Mouse (Mus musculus) telencephalon, adult 2 months (tissue): ENCODE measurements around the gene Rsbn1.

Experiments used
- DNase-seq: peaks from one replicate; pipeline ENCODE4 v3.0.0-alpha.2; 2011; ENCODE audit warnings: low read depth, low spot score

Rsbn1 gene

DNA sequence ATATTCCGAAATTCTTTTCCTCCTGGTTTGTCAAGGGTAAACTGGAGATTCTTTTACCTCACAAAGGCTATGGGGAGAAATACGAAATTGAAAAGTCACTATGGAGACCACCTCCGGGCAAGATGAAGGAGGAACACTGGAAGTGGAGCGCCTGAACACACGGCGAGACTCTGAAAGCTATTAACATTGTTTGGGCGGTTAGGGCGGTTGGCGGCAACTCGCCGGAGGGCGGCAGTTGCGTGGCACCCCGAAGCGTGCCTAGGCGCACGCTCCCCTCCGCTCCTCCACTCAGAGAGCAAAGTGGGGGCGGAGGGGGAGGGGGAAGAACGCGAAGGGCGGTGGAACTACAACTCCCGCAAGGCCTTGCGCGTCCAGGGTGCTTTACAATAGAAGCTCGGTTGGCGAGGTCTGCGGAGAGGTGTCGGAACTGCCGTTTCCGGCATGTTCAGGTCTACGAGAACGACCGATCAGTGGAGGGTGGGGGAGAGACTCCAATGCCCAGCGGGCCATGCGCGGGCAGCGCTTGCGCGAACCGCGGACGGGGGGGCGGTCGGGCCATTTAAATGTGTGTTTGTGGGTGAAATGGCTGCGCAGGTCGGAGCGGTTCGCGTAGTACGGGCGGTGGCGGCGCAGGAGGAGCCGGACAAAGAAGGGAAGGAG lies at the start of gene Rsbn1:
TSS of gene Rsbn1 (plus strand) at position 111 of the 660 bp plus-strand sequence.
- peak; percentile 99 for DNase-seq

DNA sequence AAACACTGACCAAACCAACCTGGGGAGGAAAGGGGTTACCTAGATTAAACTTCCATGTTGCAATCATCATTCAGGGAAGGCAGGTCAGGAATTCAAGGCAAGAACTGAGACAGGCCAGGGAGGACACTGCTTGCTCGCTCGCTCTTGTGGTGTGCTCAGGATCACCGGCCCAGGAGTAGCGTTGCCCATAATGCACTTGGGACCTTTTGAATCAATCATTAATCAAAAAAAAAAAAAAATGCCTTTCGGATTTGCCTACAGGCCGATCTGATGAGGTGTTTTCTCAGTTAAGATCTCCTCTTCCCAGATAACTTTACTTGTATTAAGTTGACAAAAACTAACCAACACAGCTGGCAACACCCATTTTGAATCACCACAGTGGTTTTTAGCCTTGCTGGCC lies 49.7 kb upstream of the Rsbn1 start:
- no peak for DNase-seq

DNA sequence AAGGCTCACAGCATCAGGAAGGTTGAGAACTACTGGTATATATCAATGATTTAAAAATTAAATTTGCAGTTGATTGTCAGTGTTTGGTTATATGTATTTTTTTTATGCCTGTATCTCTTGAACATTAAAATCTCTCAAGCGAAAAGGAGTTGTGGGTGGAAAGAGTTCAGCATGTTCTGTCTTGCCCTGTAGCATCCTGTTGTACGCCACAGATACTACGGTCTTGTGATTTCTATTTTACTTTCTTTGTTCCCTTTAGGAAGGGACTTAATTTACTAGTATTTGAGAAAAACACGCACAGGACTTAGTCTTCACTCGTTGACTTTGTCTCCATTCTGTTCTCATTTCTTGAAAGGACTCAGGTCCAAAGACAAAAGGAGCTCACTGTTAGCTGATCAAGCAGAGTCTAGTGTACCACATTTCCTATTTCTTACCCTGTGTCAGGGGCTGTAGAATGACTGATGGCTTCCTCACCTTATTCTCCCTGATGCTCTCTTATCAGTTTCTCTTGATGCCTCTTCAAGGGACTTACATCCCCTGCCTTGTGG lies 46.4 kb upstream of the Rsbn1 start:
- DNase-seq, result no peak

DNA sequence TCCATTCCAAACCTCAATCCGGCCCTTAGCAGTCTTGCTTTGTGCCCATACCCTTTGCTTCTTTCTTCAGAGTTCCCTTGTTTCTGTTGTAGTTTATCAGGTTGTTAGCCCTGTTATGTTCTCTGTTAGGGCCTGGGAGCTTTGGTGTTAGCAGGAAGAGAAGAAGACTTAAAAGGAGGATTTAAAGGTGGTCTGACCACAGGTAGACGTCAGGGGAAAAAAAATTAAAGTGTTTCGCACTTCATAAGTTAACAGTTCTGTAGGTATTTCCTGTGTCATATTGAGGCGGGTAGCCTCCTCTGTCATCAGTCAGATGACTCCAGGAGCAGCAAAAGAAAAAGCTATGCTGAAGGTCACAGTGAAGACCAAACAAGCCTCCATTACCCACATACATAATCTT lies 45.9 kb upstream of the Rsbn1 start:
- DNase-seq, result no peak

DNA sequence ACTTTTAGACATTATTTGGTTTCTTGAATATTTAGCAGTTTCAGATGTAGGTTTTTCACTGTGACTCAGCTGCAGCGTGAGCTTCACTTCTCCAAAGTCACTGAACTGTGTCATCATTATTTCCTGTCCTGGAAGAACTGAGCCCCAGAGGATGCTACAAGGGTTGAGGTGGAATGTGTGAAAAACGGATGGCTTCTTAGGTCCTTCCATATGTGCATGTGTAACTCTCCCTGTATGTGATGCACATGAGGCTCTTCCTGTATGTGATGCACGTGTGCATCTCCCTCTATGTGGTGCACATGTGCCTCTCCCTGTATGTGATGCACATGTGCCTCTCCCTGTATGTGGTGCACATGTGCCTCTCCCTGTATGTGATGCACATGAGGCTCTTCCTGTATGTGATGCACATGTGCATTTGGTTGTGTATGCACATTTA lies 41.2 kb upstream of the Rsbn1 start:
- DNase-seq, result no peak

DNA sequence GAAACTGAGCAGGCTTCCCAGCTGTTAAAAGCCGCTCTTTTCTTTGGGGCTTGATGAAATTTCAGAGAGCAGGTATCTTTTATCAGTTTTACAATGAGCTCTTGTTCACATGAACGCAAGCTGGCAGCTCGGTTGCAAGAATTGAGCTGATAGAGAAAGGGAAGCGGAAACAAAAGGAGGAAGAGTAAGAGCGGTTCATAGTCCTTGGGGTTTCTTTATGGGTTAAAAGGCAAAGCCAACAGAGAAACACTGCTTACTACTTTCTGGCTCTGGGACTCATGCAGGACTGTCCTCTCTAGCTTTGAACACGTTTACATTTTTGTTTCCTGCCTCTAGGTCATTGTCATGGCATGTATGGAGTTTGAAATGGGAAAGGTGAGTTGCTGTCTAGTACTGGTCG lies 39.6 kb upstream of the Rsbn1 start:
- no peak for DNase-seq

DNA sequence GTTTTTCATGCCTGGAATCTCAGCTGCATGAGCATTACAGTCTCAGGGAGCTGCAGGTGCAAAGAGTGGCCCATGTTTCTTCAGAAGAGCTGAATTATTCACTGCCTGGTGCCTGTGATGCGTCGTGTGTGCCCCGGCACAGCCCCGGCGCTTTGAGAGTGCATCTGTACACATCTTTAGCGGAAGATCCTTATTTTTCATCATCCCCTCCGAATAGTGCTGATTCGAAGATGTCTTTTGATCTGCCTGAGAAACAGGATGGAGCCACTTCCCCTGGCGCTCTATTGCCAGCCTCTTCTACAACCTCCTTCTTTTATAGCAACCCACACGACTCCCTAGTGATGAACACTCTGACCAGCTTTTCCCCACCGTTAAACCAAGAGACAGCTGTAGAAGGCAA lies 28.0 kb upstream of the Rsbn1 start:
- no peak for DNase-seq

DNA sequence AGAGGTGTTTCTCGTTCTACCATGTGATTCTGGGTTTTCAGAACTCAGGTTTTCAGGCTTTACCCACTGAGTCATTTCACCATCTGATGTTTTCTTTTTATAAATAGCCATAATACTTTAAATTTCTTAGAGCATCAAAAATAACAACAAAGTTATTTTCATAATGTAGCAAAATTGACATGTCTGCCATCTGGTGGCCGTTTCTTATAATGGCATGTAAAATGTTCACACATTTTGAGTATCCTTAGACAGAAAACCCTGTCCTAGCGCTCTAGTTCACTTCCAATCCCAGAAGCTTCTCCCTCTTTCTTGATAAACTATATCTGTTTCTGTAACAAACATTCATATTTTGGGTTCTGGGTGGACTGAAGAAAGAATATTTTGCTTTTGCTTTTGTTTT lies 26.3 kb upstream of the Rsbn1 start:
- peak; percentile 19 for DNase-seq

DNA sequence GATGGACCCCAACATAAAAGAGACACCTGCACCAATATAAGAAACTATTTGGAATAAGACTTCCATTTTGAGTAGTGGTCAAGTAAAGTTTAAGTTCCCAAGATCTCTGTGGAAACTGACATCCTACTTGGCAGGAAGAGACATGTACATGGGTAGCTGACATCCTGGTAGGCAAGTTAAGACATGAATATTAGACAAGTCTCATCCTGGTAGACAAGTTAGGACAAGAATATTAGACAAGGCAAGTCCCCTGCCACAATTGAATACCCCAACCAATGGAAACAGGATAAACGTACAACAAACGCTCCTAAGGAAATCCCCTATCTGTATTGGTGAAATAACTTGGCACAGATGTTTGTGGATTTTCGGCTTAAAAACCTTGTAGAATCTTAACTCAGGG lies 20.5 kb upstream of the Rsbn1 start:
- no peak for DNase-seq

DNA sequence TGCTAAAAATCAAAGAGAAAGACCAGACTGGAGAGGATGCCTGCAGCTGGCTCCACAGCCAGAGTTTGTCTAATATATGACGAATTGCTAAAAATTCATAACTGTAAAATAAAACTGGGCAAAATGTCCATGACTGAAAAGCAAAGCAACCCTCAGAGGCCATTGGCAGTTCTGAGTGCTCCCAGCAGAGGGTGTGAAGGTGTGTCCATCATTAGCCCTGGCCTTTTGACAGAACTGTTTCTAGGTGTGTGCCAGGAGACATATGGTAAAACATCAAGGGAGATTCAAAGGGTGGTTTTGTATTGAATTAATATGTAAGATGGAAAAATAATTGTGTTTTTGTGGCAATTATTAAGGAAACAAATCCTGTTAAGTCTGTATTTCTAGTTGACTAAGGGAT lies 9.2 kb upstream of the Rsbn1 start:
- no peak for DNase-seq

DNA sequence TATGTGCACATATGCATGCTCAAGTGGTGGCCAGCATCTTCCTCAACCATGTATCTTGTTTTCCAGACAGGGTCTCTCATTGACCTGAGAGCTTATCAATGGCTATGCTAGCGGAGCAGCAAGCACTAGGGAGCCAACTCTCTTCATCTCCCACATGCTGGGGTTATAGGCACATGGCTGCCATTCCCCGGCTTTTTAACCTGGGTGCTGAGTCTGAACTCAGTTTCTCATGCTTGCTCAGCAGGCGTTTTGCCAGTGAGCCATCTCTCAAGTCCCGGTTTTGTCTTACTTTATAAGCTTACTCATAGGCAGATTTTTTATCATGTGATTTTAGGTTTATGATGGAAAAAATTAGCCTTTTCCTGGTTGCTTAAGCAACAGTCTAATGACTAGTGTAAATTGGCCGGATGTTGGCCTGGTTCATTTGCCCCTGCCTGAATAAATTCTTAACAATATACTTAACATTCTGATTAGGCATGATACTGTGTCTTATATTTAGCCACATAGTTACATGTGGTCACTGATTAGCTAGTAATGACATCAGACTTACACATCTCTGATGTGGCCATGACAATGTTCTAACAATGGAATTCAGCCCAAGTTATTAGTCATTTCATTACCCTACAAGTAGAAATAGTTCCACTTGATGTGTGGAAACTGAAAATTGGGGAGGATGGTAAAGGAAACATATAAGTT lies 6.4 kb upstream of the Rsbn1 start:
- DNase-seq, result no peak

DNA sequence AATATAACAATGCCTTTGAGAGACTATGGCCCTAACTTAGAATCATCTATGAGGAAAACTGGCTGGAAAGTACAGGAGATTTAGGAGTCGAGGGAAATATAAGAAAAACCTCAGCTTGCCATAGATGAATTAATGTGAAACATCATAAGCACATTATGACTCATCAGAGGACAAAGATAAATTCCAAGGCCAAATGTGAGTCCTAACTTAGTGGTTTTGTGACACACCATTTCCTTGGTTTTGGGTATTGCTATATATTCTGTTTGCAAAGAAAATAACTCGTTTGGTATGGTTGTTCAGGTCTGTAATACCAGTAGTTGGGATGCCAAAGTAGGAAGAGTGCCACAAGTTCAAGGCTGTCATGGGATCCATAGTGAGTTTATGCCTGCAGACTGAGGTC lies 5.1 kb upstream of the Rsbn1 start:
- DNase-seq, result no peak

DNA sequence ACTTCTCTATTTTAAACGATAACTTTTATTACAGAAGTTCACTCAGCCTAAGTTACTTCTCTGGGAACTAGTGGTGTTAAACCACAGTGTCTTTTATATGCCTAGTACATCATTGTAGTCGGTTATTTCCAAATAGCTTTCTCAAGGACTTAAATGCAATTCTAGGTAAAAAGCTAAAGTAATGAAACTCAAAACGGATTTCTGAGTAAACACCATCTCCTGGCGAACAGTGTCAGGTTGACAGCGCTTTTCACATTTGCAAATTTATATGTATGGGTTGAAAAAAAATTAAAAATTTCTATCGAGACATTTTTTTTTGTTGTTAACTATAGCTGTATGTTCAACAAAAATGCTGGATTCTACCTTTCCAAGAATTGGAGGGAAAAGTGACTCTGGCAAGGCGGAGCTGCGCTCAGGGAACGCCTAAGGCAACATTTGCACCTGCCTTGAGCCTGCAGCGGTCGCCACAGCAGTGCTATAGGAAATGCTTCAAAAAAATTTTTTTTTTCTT lies 414 bp upstream of the Rsbn1 start:
- DNase-seq, result no peak

DNA sequence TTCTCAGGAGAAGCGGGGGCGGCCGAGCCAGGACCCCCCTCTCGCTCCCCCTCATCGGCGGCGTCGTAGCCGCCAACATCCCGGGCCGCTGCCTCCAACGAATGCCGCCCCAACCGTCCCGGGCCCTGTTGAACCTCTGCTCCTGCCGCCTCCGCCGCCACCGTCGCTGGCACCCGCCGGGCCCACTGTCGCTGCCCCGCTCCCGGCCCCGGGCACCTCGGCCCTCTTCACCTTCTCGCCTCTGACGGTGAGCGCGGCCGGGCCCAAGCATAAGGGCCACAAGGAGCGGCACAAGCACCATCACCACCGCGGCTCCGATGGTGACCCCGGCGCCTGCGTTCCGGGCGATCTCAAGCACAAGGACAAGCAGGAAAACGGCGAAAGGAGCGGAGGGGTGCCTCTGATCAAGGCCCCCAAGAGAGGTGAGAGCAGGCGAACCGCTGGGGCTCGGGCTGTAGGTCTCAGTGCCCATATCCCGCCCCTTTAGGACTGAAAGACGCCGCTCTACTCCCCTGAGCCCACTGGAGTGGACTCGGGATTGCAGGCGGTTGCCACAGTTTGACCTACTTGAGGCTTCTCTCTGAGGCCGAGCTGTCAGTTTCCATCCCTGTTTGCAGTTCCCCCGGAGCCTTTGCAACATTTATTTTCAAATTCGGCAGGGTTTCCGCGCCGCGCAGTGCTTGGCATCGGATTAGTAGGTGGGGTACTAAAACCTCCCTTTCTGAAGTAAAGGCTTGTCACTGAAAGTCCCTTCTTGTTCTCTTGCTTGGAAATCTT lies 1.0 kb downstream of the Rsbn1 start:
- no peak for DNase-seq

DNA sequence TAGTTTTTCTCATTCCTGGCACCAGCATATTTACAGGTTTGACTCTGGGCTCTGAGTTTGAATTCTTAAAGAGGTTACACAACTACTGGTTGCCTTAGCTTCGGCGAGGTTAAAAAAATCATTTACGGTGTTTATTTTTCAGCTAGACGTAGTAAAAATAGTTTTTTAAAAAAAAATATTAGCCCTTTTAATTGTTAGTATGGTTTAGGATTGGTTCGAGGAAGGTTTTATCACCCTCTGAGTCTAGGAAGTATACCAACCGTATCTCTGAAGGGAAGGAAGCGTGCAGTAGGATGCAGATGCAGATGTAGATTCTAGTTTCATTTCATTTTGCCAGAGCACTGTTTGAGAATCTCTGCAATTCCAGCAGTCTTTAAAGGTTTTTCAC lies 1.6 kb downstream of the Rsbn1 start:
- no peak for DNase-seq

DNA sequence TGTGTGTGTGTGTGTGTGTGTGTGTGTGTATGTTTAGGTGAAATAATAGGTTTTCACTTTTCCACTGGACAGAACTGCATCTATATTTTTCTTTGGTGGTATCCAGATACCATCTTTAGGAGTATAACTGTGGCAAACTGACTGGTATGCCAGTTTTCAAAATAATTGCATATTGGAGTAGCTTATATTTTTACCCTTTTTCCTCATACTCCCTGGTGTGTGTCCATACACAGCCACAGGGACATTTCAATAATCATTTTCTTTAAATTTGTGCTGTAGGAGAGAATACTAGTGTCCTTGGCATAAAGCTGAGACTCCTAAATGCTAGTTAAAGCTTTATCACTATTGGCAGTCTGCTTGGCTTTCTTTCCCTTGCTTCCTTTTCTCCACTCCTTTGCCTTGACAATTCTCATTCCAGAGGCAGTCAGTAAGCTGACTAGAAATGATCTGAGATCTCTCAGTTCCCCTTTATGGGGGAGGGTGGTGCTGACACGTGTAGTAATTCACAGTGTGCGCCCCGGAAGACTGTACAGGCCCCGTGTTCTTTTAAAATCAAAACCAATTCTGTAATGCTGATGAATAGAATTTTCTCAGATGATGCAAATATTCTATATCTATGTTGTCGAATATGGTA lies 2.4 kb downstream of the Rsbn1 start:
- DNase-seq, result no peak

DNA sequence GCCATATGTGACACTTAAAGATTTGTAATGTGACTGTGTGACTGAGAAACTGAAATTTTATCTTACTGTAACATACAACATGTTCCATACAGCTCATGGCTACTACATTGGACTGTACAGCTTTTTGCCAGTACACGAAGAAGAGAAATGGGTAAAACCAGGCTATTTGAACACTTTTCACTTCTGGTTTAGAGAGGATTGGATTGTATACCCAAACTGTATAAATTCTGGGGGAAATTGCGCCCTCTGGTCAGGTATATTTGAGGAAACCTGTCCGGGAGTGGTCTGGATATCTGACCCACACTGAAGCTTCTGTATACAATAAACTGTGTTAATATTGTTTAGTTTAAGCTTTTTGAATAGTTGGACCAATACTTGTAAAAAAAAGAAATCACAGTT lies 2.9 kb downstream of the Rsbn1 start:
- no peak for DNase-seq

DNA sequence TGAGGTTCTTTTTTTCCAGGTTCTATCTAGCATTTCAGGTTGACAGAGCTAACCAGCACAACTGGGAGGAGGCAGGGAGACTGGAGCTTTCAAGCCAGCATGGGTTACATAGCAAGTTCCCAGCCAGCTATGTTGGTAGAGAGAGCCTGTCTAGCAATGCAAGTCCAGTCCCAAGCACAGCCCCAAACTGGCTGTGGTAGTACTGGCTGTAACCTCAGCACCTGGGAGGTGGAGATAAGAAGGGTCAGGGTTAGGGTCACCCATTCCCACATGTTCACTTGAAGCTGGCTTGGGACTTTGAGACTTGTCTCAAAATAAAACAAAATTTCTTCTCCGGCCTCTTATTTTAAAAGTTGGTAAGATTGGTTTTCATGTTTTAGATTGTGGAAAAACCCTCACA lies 6.2 kb downstream of the Rsbn1 start:
- no peak for DNase-seq

DNA sequence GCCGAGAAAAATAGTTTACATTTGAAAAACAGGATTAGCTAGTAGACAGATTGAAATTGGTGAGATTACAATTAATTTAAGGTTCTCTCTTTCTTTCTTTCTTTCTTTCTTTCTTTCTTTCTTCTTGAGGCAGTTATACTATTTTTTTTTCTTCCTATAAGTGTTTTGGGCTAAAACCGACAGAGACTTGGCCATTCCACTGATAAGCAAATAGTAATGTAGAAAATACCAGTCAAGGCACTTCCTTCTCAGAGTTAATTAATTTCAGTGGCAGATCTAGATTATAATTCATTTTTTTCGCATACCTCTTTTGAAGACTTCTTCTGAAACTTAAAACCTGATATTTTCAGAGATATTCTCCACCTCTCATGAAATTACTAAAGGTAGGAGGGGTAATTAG lies 11.4 kb downstream of the Rsbn1 start:
- DNase-seq, result no peak

DNA sequence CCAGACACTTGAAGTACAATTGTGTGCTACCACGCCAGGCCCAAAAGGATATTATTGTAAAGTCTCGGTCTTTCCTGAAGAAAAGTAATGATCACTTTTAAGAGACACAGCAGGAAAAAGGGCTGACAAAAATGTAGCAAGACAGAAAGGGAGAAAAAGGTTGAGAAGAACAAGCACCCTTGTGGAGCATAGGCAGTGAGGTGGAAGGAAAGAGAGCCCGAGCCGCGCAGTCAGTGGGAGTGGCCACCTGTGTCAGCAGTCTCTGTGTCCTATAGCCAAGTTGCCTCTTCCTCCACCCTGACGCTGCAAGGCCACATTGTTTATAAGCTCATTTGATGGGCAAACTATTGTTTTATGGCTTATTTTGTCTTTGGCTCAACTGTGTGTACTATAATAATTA lies 13.6 kb downstream of the Rsbn1 start:
- no peak for DNase-seq

DNA sequence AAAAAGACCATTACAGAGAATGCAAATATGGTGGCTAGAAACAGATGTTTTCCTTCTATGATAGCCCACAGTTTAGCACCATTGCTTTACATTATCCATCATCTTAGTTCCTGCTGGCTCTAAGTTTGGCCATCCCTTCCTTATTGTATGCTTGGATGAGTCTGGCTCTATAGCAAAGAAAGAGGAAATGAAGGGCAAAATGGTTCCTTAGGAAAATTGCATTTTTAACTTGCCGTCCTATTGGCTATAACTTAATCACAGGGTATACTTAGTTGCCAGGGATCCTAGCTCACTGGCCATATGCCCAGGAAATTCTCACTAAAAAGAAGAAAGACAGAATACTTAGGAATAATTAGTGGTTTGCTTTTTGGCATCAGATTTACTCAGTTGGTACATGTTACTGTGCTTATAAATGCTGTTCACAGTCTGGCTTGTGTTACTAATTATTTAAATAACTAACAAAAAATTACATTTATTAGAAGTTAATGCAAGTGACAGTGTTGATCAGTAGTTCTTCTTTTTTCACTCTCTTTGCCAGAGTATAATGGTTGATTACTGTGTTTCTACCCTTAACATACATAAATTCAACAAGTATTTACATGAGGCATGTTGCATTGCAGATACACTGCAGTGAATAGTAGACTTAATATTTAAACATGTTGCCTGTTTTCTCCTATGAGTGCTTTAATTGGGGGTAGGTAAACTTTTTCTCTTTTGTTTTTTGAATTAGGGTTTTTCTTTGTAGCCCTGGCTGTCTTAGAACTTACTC lies 31.1 kb downstream of the Rsbn1 start:
- peak; percentile 70 for DNase-seq
